Mouse (Mus musculus): ENCODE measurements around the gene Cys1. TPM values are rescaled to one million over a fixed set of nuclear protein-coding genes. Genes with fewer than 3 reads are reported as not detected.

The Cys1 gene
- total RNA-seq, 1 experiment from 2014 or later: not detected

DNA sequence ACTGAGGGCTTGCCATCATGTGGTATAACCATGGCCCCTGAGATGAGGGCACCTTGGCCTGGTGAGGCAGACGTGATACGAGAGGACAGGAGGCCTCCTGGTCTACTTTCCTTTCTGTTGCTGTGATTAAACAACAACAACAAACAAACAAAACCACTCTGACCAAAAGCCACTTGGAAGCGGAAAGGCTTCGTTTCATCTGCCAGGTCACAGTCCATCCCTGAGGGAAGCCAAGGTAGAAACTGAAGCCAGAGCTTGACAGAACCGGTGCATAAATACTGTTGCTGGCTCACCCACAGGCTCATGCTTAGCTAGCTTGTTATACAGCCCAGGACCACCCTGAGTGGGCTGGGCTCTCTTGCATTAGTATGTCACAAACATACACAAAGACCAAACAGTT, 55.2 kb downstream of the Cys1 start:
- ATAC-seq (replicated peaks in 1 of 2; ENCODE audit: insufficient read depth in 1 of 2, low FRiP score in 2 of 2, low TSS enrichment in 1 of 2, low read depth in 1 of 2, poor library complexity in 2 of 2, severe bottlenecking in 2 of 2): no peak

DNA sequence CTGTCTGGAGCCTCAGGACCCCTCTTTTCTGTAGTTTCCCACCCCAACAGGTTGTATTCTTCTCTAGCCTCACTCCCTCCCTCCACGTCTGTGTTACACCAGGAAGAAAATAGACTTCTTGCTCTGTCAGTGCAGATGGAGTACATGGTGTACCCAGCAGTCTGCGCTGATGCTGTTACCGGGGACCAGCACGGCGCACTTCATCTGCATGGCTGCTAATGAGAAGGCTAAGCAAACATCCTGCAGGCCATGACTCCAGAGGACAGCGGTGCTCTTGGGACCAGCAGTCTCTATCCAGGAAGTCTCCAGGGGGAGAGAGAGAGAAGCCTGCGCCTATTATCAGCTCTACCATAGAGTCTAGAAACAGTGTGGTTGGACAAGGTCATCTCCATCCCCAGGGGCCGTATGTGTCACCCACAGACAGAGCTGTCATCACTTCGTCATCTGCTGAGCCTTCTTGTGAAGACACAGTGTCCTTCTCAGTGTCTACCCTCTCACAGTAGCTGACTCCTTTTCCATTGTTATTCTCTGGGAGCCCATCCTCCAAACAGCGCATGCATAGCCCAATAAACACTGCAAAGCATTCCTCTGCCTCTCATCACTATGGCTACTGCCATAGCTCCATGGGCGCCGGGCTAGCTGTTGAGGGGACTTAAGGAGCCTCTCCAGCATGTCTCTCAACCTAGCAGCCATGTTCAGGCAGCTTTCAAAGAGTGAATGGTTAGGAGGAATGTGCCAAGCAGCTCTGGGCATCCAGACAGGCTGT, 57.9 kb downstream of the Cys1 start:
- ATAC-seq (replicated peaks in 1 of 2; ENCODE audit: insufficient read depth in 1 of 2, low FRiP score in 2 of 2, low TSS enrichment in 1 of 2, low read depth in 1 of 2, poor library complexity in 2 of 2, severe bottlenecking in 2 of 2): no peak

DNA sequence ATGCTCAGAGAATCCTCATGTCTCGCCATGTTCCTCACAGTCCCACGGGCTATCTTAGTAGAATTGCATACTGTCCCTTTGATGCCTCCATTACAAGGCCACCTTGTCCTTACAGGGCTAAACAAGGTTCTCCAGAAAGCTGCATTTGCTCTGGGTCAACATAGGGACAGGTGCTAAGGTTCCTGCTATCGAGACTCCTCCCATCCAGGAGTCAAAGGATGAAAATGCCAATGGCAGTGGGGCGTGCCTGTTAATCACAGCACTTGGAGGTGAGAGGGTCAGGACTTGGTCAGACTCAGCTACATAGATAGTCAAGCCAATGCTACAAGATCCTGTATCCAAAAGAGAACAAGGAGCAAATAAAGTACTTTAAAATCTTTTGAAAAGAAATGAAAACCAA, 62.2 kb downstream of the Cys1 start:
- ATAC-seq (replicated peaks in 1 of 2; ENCODE audit: insufficient read depth in 1 of 2, low FRiP score in 2 of 2, low TSS enrichment in 1 of 2, low read depth in 1 of 2, poor library complexity in 2 of 2, severe bottlenecking in 2 of 2): no peak

Other genes starting within 250 kb of the Cys1 start
- 54.5 and 58.8 TPM in 2 replicates for gene Taf1b, start 183.5 kb downstream of the Cys1 start, total RNA-seq (2017)
- 0.25 and 1.1 TPM in 2 replicates for gene Grhl1, start 109.5 kb downstream of the Cys1 start, total RNA-seq (2017)
- gene Klf11, start 30.5 kb downstream of the Cys1 start, total RNA-seq (2017): 20.9 and 30.6 TPM in 2 replicates
- 61.3 and 69.3 TPM in 2 replicates for gene Rrm2, start 26.4 kb upstream of the Cys1 start, total RNA-seq (2017)
- 20.1 and 23.3 TPM in 2 replicates for gene Mboat2, start 149.1 kb upstream of the Cys1 start, total RNA-seq (2017)